Mouse (Mus musculus) stomach, adult 2 months (tissue): Measurements from ENCODE around the gene Napa. TPM values are rescaled to one million over a fixed set of nuclear protein-coding genes. Genes with fewer than 3 reads are reported as not detected.

ENCODE experiments used
- polyA plus RNA-seq: library from polyadenylated mRNA; depleted of rRNA; stranded (reverse); fragments of >200 nt; gene quantifications from 2 replicates; pipeline ENCODE4 v1.2.3, GENCODE M21; 2012; rRNA removed

Napa gene
- polyA plus RNA-seq, result 109 and 126 TPM in 2 replicates

GRCm38 (mm10) chr7:16098021-16099017 lies at the start of gene Napa:
Gene Napa, plus strand, starts transcription at chr7:16098458.

GRCm38 (mm10) chr7:16061219-16062098 lies 36.8 kb upstream of the Napa start, which contains the start of gene Zfp541:
Gene Zfp541, plus strand, starts transcription at chr7:16061814.

GRCm38 (mm10) chr7:16119569-16120261 lies 21.5 kb downstream of the Napa start, which contains the start of gene Kptn:
Gene Kptn, plus strand, starts transcription at chr7:16119895.

GRCm38 (mm10) chr7:16129421-16129845 lies 31.2 kb downstream of the Napa start, which contains the start of gene Slc8a2:
Gene Slc8a2, plus strand, starts transcription at chr7:16129826.

Other genes starting within 250 kb of the Napa start
- not detected in 2 replicates for gene Crx, start 218.5 kb upstream of the Napa start, polyA plus RNA-seq
- not detected in 2 replicates for gene Crxos, start 215.8 kb upstream of the Napa start, polyA plus RNA-seq
- gene Selenow, start 176.1 kb upstream of the Napa start, polyA plus RNA-seq, result 138 and 184 TPM in 2 replicates
- 35.0 and 43.3 TPM in 2 replicates for gene Nop53, start 152.4 kb upstream of the Napa start, polyA plus RNA-seq
- 27.5 and 29.2 TPM in 2 replicates for gene Ehd2, start 130.9 kb upstream of the Napa start, polyA plus RNA-seq
- gene Bicra, start 50.5 kb upstream of the Napa start, polyA plus RNA-seq, result 8.9 and 11.6 TPM in 2 replicates
- gene Zfp541, start 36.6 kb upstream of the Napa start, polyA plus RNA-seq, result 0.01 TPM in 1 of 2 replicates, not detected in the other
- 9.2 and 12.5 TPM in 2 replicates for gene Kptn, start 21.4 kb downstream of the Napa start, polyA plus RNA-seq
- gene Slc8a2, start 31.4 kb downstream of the Napa start, polyA plus RNA-seq, result 2.0 and 2.7 TPM in 2 replicates
- gene Meis3, start 76.6 kb downstream of the Napa start, polyA plus RNA-seq, result 22.8 and 30.1 TPM in 2 replicates
- 17.4 and 20.1 TPM in 2 replicates for gene Dhx34, start 123.6 kb downstream of the Napa start, polyA plus RNA-seq
- 0.09 and 0.17 TPM in 2 replicates for gene C5ar2, start 145.7 kb downstream of the Napa start, polyA plus RNA-seq
- gene C5ar1, start 161.1 kb downstream of the Napa start, polyA plus RNA-seq, result 2.5 and 2.9 TPM in 2 replicates
- 78.2 and 211 TPM in 2 replicates for gene Inafm1, start 175.2 kb downstream of the Napa start, polyA plus RNA-seq
- 14.8 and 16.5 TPM in 2 replicates for gene Ccdc9, start 188.3 kb downstream of the Napa start, polyA plus RNA-seq
- gene Bbc3, start 209.9 kb downstream of the Napa start, polyA plus RNA-seq, result 12.5 and 38.0 TPM in 2 replicates